Mouse (Mus musculus) intestine, embryonic 15.5 days (tissue): ENCODE measurements around the gene Abhd14a. TPM values are rescaled to one million over a fixed set of nuclear protein-coding genes. Genes with fewer than 3 reads are reported as not detected.

ENCODE experiments used
- ATAC-seq: fragments of 200-750 bp; cut with Nextera tagmentation; 2 replicates; pipeline ENCODE4 v1.8.0; 2017; ENCODE audit warnings: moderate TSS enrichment, moderate library complexity
- H3K27ac ChIP-seq: fragments of 300-500 bp; sonication (generic); 2 replicates; pipeline ENCODE4 v1.5.1; 2015; ENCODE audit warnings: mild to moderate bottlenecking, inconsistent platforms
- H3K27me3 ChIP-seq: fragments of 300-500 bp; sonication (generic); replicated peaks from 2 replicates; pipeline ENCODE4 v1.6.1; 2015; ENCODE audit warnings: inconsistent platforms
- H3K36me3 ChIP-seq: fragments of 300-500 bp; sonication (generic); 2 replicates; pipeline ENCODE4 v1.6.1; 2015; ENCODE audit warnings: inconsistent platforms
- H3K4me1 ChIP-seq: fragments of 300-500 bp; sonication (generic); replicated peaks from 2 replicates; pipeline ENCODE4 v1.6.1; 2015; ENCODE audit warnings: inconsistent platforms
- H3K4me2 ChIP-seq: fragments of 300-500 bp; sonication (generic); replicated peaks from 2 replicates; pipeline ENCODE4 v1.6.1; 2015; ENCODE audit warnings: mild to moderate bottlenecking, inconsistent platforms
- H3K4me3 ChIP-seq: fragments of 300-500 bp; sonication (generic); replicated peaks from 2 replicates; pipeline ENCODE4 v1.5.1; 2015; ENCODE audit warnings: inconsistent platforms
- H3K9ac ChIP-seq: fragments of 300-500 bp; sonication (generic); 2 replicates; pipeline ENCODE4 v1.6.1; 2015; ENCODE audit warnings: inconsistent platforms
- H3K9me3 ChIP-seq: fragments of 300-500 bp; sonication (generic); 2 replicates; pipeline ENCODE4 v1.6.1; 2016; ENCODE audit warnings: inconsistent platforms
- WGBS: fragments of 180-500 bp; shearing (Covaris S2); methylation state at CpG from one replicate; pipeline ENCODE4 v1.1.7; 2015; 5-methylcytosine and 5-hydroxymethylcytosine counted together
- polyA plus RNA-seq: library from polyadenylated mRNA; unstranded; fragments of >200 nt; fragmentation: Nextera tagmentation; extraction: Ambion mirVana; gene quantifications from 2 replicates; pipeline ENCODE4 v1.2.1, GENCODE M21; 2015

The Abhd14a gene
- polyA plus RNA-seq, 1 experiment from 2014 or later = 49.1 TPM

DNA sequence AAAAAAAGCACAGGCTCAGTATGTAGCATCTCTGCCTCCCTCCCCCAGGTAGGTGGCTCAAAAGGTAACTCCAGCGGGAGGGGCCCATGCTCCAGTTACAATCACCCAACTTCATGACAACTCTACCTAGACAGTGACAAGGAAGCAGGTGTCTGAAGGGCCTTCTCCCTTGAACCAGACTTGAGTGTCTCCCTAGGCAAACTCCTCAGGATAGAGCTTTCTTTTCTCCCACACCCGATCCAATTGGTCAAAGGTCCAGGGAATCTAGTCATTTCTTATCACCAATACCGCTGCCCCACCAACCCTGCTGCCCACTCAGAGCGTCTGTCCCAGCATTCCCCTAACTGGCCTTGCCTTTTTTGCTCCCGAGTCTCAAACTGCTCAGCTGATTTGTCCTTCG is 19.2 kb upstream of the Abhd14a start:
- H3K4me3 ChIP-seq = no peak overlapping the region
- ATAC-seq = no peak
- WGBS = 89% methylated on average over 6 of the region's 6 CpGs
- no peak overlapping the region for H3K4me2 ChIP-seq
- H3K4me1 ChIP-seq = peaks cover 13% of the 10 kb centered on the region
- H3K9ac ChIP-seq = no peak overlapping the region
- H3K36me3 ChIP-seq = peaks cover 9% of the 10 kb centered on the region; the same call in 1 of the 2 replicates
- no peak overlapping the region for H3K27ac ChIP-seq
- no peaks in the 10 kb centered on the region for H3K9me3 ChIP-seq
- H3K27me3 ChIP-seq = peaks cover 17% of the 10 kb centered on the region

DNA sequence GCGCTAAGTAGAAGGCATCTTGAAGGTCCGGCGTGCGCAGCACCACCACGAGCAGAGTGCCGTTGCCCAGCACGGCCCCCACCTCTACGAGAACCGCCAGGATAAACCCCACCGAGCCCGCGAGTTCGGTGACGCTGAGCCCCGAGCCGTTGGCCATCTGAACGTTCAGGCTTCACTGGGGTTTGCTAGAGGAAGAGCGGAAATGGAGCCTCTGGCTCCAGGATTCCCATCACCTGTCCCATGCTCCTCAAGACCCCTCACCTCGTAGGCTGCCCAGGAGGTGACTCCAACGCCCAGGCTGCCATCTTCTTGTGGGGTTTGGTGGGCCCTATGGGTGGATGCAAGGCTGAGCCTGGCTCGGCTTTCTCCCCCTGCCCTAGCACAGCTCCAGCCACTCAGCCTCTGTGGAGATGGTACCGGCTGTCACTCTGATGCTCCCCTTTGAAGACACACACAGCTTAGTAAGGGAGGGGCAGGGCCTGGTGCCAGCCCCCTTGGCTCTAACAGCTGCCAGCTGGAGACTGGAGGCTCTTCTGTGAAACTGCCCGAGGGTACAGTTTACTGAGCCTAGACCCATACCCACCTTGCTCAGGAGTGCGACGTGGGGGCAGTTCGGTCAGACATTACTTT is 18.2 kb upstream of the Abhd14a start, which contains the start of gene Gpr62:
Gpr62 (minus strand) TSS at position 368 of the 630 bp plus-strand sequence.
- no peaks in the 10 kb centered on the region for H3K9me3 ChIP-seq
- H3K4me1 ChIP-seq = peaks cover 11% of the 10 kb centered on the region
- H3K36me3 ChIP-seq = peaks cover 14% of the 10 kb centered on the region; the same call in 1 of the 2 replicates
- peak within 1 kb of the TSS; percentile 62 for H3K9ac ChIP-seq
- WGBS = 38% methylated on average over 26 of the region's 26 CpGs
- H3K27ac ChIP-seq = no peak within 1 kb of the TSS; the same call in 1 of the 2 replicates
- ATAC-seq = no peak
- H3K4me3 ChIP-seq = peak within 1 kb of the TSS; percentile 64
- H3K27me3 ChIP-seq = peaks cover 17% of the 10 kb centered on the region
- peak within 1 kb of the TSS; percentile 99 for H3K4me2 ChIP-seq

DNA sequence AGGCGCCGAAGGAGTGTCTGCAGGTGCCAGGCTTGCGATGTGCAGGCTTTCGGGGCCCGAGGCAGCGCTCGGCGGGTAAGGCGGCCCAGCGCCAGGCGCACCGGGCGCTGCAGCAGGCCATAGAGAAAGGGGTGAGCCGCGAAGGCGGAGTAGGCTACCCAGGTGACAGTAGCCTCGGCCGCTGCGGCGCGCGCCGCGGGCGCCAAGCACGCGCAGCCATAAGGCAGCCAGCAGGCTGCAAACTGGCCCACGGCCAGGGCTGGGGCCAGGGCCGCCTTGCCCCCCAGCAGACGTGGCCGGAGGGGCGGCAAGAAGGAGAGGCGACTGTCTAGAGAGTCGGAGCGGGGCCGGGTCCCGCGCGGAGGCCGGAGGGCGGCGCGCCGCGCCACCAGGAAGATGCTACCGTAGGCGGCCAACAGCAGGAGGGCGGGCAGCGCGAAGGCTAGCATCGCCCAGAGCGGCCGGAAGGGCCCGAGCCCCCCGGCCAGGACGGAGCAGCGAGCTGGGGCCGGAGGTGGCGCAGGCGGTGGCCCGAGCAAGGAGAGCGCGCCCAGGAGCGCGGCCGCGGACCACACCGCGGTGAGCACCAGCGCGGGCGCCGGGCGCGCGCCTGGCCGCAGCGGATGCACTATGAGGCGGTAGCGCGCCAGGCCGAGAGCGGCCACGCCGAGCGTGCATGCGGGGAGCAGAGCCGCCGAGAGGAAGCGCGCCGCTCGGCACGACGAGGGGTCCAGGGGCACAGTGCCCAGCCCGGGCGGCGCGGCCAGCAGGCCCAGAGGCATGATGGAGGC is 17.5 kb upstream of the Abhd14a start:
- Histone ChIP-seq H3K27ac (no peak overlapping the region; the same call in 1 of the 2 replicates), H3K36me3 (peaks cover 14% of the 10 kb centered on the region; the same call in 1 of the 2 replicates), H3K4me1 (peaks cover 11% of the 10 kb centered on the region), H3K27me3 (peaks cover 17% of the 10 kb centered on the region), H3K4me3 (peak overlapping the region; percentile 64), H3K4me2 (peak overlapping the region; percentile 99), H3K9me3 (no peaks in the 10 kb centered on the region), H3K9ac (peak overlapping the region; percentile 62)
- 1% methylated on average over 98 of the region's 99 CpGs for WGBS
- ATAC-seq = peak; percentile 79

DNA sequence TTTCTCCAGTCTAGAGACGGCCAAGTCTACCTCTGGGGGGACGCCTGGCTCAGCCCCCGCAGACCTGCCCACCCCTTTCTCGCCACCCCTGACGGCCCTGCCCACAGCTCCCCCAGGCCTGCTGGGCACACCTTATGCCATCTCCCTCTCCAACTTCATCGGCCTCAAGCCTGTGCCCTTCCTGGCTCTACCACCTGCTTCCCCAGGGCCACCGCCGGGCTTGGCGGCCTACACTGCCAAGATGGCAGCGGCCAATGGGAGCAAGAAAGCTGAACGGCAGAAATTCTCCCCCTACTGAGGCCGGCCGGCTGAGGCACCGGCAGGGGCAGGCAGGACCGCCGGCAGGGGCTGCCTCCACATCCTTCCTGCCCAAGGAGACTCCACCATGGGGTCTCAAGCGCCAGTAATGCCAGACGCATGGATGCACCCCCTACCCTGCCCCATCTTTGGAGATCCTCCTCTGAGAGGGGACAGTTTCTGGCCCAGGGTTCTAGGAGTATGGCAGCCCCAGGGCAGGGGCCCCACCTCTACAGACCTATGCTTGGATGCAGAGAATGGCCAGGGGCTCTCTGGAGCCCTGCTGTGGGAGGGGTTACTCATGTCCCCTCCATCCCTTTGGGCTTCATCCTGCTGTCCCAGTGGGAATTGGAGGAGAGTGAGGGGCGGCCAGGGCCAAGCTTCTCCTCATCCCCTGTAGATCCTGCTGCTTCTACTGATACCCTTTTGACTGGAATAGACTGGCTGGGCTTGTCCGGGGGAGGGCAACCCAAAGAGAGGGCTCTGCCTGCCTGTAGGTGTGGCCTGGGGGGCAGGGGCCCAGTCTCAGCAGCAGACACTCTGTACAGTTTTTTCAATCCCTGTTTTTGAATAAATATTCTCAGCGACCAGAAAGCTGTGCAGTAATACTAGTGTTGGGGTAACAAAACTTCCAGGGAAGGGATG is 15.9 kb upstream of the Abhd14a start:
- Histone ChIP-seq H3K27me3 (peaks cover 17% of the 10 kb centered on the region), H3K4me1 (peaks cover 11% of the 10 kb centered on the region), H3K4me2 (no peak overlapping the region), H3K9me3 (no peaks in the 10 kb centered on the region), H3K36me3 (peaks cover 14% of the 10 kb centered on the region; the same call in 1 of the 2 replicates), H3K27ac (no peak overlapping the region), H3K9ac (no peak overlapping the region), H3K4me3 (no peak overlapping the region)
- WGBS = 85% methylated on average over 21 of the region's 21 CpGs
- ATAC-seq = no peak

DNA sequence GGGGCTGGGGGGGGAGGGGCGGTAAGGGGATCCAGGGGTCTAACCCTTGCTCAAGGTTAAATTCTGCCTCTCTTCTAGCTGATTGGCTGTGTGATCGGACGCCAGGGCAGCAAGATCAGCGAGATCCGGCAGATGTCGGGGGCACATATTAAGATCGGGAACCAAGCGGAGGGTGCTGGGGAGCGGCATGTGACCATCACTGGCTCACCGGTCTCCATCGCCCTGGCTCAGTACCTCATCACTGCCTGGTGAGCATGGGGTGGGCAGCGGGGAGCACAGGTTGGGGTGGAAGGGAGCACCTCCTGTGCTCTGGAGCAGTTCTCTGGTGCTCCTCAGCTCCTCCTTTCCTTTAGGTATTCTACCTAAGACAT is 14.9 kb upstream of the Abhd14a start:
- no peak overlapping the region for H3K9ac ChIP-seq
- H3K4me2 ChIP-seq = no peak overlapping the region
- H3K27ac ChIP-seq = no peak overlapping the region
- H3K4me1 ChIP-seq = peaks cover 11% of the 10 kb centered on the region
- H3K27me3 ChIP-seq = peaks cover 17% of the 10 kb centered on the region
- H3K9me3 ChIP-seq = no peaks in the 10 kb centered on the region
- H3K4me3 ChIP-seq = no peak overlapping the region
- WGBS = 95% methylated on average over 12 of the region's 12 CpGs
- ATAC-seq = no peak
- H3K36me3 ChIP-seq = peaks cover 14% of the 10 kb centered on the region; the same call in 1 of the 2 replicates

DNA sequence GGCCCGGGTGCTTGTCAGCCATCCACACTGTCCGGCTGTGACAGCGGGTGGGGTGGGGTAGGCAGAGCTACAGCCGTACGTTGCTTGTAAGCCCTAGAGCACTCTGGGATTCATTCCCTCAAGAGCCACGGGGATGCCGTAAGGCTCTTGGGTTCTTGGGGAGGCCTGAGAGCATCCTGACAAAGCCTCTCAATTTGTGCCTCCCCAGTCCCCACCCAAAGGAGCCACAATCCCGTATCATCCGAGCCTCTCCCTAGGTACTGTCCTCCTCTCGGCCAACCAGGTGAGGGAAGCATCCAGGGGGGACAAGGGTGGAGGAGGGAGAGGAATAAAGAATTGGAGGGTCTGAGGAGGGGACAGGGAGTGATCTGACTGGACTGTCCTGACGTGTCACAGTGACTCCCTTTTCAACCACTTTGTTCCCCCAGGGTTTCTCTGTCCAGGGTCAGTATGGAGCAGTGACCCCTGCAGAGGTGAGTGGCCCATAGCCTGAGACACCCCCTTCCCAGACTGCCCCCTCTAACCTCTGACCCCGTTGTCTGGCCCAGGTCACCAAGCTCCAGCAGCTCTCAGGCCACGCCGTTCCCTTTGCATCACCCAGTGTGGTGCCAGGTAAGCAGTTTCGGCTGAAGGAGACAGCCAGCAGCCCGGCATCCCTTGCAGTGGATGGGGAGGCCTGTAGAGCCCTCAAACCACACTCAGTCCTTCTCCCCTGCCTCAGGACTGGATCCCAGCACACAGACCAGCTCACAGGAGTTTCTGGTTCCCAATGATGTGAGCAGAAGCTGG is 14.4 kb upstream of the Abhd14a start:
- Histone ChIP-seq H3K27me3 (peaks cover 17% of the 10 kb centered on the region), H3K4me2 (no peak overlapping the region), H3K4me3 (no peak overlapping the region), H3K9me3 (no peaks in the 10 kb centered on the region), H3K27ac (no peak overlapping the region), H3K36me3 (peaks cover 14% of the 10 kb centered on the region; the same call in 1 of the 2 replicates), H3K4me1 (peaks cover 15% of the 10 kb centered on the region), H3K9ac (no peak overlapping the region)
- 86% methylated on average over 16 of the region's 16 CpGs for WGBS
- no peak for ATAC-seq

DNA sequence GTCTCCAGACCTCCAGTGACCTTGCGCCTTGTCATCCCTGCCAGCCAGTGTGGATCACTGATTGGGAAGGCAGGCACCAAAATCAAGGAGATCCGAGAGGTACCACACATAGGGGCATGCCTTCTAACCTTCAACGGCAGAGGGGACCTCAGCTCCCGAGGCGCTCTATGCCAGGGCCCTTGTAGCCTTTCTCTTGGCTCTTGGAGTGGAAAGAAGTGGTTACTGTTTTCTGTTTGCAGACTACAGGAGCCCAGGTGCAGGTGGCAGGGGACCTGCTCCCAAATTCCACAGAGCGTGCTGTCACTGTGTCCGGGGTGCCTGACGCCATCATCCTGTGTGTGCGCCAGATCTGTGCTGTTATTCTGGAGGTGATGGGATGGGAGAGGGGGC is 13.5 kb upstream of the Abhd14a start:
- H3K9ac ChIP-seq = no peak overlapping the region
- H3K27ac ChIP-seq = no peak overlapping the region
- H3K27me3 ChIP-seq = peaks cover 17% of the 10 kb centered on the region
- WGBS = 86% methylated on average over 9 of the region's 9 CpGs
- peaks cover 14% of the 10 kb centered on the region; the same call in 1 of the 2 replicates for H3K36me3 ChIP-seq
- H3K4me2 ChIP-seq = no peak overlapping the region
- H3K9me3 ChIP-seq = no peaks in the 10 kb centered on the region
- no peak overlapping the region for H3K4me3 ChIP-seq
- no peak for ATAC-seq
- H3K4me1 ChIP-seq = peaks cover 23% of the 10 kb centered on the region

DNA sequence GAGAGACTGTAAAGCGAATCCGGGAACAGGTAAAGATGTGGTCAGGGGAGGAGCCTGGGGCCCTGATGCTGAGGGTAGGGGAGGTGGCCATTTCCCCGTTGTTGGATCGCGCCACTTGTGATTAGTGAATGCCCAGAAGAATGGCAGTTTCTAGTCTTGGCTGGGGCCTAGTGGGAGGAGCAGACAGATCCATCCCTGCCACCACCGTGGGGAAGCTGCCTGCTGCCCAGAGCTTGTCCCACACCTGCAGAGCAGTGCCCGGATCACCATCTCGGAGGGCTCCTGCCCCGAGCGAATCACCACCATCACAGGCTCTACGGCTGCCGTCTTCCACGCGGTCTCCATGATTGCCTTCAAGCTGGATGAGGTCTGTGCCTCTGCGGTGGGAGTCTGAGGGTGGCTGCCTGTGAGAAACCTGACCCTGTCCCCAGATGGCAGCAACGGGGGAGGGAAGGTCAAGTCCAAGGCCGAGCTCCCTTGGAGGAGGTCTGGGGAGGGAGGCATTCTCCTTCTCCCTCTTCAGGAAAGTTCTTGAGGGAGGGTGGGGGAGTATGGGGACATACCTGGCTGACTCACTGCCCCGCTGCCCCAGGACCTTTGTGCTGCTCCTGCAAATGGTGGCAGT is 13.0 kb upstream of the Abhd14a start:
- H3K4me1 ChIP-seq = peaks cover 25% of the 10 kb centered on the region

DNA sequence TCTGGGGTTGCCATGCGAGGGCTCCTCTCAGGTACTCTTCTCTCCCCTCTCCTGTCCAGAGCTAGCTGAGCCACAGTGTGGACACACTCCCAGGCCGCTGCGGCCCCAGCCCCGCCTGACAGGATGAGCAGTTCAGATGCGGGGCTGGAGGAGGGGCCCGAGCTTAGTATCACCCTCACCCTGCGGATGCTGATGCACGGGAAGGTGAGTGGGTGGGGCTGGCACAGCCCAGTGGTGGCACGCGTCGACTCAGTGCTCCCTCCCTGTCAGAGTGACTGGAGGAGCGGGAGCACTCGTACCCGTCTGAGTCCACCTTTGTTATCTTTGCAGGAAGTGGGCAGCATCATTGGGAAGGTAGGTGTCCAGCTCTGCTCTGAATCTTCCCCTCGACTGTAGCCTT is 12.5 kb upstream of the Abhd14a start:
- no peak overlapping the region for H3K4me3 ChIP-seq
- no peak overlapping the region for H3K27ac ChIP-seq
- no peak for ATAC-seq
- H3K9me3 ChIP-seq = no peaks in the 10 kb centered on the region
- H3K4me2 ChIP-seq = no peak overlapping the region
- peaks cover 7% of the 10 kb centered on the region; the same call in 1 of the 2 replicates for H3K27me3 ChIP-seq
- 77% methylated on average over 15 of the region's 15 CpGs for WGBS
- peaks cover 14% of the 10 kb centered on the region; the same call in 1 of the 2 replicates for H3K36me3 ChIP-seq
- no peak overlapping the region for H3K9ac ChIP-seq
- peaks cover 27% of the 10 kb centered on the region for H3K4me1 ChIP-seq

More for the DNA sequence above, 13.0 kb upstream of the Abhd14a start:
- Histone ChIP-seq H3K36me3 (peaks cover 14% of the 10 kb centered on the region; the same call in 1 of the 2 replicates), H3K4me3 (no peak overlapping the region), H3K27ac (no peak overlapping the region), H3K4me2 (no peak overlapping the region), H3K9ac (no peak overlapping the region), H3K9me3 (no peaks in the 10 kb centered on the region), H3K27me3 (peaks cover 13% of the 10 kb centered on the region)
- no peak for ATAC-seq
- 81% methylated on average over 18 of the region's 18 CpGs for WGBS

DNA sequence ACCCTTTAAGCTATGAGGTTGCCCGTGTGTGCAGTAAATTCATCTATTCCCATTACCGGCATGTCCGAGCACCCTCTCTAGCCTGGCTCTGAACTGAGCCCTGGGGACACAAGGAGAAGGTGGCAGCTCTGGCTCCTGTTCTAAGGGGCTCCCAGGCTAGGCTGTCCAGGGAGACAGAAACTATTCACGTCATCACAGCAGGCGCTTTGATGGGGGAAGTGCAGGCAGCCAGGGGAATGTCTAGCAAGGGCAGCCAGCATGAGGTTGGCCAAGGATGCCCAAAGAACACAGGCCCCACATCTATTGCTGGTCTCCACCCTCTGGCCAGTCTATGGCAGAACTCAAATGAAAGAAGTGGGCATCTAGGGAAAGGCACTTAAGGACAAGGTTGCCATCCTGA is 10.4 kb upstream of the Abhd14a start:
- peaks cover 36% of the 10 kb centered on the region for H3K4me1 ChIP-seq
- H3K27ac ChIP-seq = no peak overlapping the region
- no peak overlapping the region for H3K4me2 ChIP-seq
- no peaks in the 10 kb centered on the region for H3K9me3 ChIP-seq
- H3K36me3 ChIP-seq = peaks cover 9% of the 10 kb centered on the region; the same call in 1 of the 2 replicates
- no peak for ATAC-seq
- WGBS = 74% methylated on average over 5 of the region's 5 CpGs
- H3K27me3 ChIP-seq = no peaks in the 10 kb centered on the region
- no peak overlapping the region for H3K9ac ChIP-seq
- no peak overlapping the region for H3K4me3 ChIP-seq

DNA sequence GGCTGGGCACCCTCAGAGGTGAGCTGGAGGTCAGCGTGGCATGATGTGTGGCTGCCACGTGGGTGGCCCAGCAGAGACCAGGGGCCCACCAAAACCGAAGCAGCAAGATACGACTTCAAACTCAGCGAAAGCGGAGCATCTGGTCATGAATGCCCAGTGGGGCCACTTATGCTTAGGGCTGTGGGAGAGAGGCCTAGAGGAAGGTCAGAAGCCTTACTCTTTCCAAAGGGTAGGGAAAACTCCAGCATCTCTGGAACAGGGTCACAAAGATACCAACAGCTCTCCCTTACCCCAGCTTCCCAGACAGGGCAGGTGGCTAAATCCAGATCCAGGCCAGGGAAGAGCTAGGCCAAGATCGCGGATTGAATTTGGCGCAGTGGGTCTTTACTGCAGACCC is 9.7 kb upstream of the Abhd14a start:
- WGBS = 53% methylated on average over 9 of the region's 9 CpGs
- peaks cover 8% of the 10 kb centered on the region; the same call in 1 of the 2 replicates for H3K36me3 ChIP-seq
- H3K27me3 ChIP-seq = no peaks in the 10 kb centered on the region
- ATAC-seq = no peak
- H3K4me1 ChIP-seq = peaks cover 41% of the 10 kb centered on the region
- H3K27ac ChIP-seq = peak overlapping the region; percentile 36; the same call in 1 of the 2 replicates
- peak overlapping the region; percentile 5; the same call in 1 of the 2 replicates for H3K9ac ChIP-seq
- no peaks in the 10 kb centered on the region for H3K9me3 ChIP-seq
- peak overlapping the region; percentile 93 for H3K4me2 ChIP-seq
- H3K4me3 ChIP-seq = no peak overlapping the region
